Mouse (Mus musculus): ENCODE measurements around the gene Prrt1. TPM values are rescaled to one million over a fixed set of nuclear protein-coding genes. Genes with fewer than 3 reads are reported as not detected.

Gene Prrt1
- polyA plus RNA-seq, 1 experiment, result not detected

DNA sequence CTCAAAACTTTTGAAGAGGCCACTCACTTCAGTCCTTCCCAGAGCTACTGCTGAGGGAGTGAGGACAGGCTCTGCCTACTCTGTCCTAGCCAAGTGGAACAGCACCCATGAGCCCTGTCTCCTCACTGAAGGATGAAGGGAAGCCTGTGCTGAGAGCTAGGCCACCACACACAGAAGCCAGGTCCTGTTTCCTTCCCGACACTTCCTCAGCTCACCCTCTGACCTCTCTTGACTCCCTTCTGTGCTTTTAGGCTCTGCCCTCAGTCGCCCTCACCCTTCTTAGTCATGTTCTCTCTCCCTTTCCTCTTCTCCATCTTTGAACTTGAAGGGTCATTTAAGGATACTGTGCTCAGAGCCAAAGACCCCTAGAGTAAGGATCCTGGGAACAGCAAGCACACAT, 27.9 kb downstream of the Prrt1 start:
- no peak for TF ChIP-seq CTCF (IDR thresholded peaks at IDR 0.05; ENCODE audit: insufficient read depth, low read depth, low read length)
- no peak for TF ChIP-seq POLR2A (IDR thresholded peaks at IDR 0.05; ENCODE audit: insufficient read depth, low read depth, low read length)
- Histone ChIP-seq H3K4me3 (ENCODE audit: insufficient read depth, low read depth, low read length) (no peak overlapping the region), H3K4me1 (ENCODE audit: control insufficient read depth, insufficient read depth, low read length) (peaks cover 36% of the 10 kb centered on the region), H3K27ac (ENCODE audit: insufficient read depth, low read depth, low read length) (no peak overlapping the region)
- 44% methylated on average over 2 of the region's 2 CpGs for WGBS

GRCm38 (mm10) chr17:34658145-34658544, 28.8 kb downstream of the Prrt1 start:
- WGBS, result 82% methylated on average over 2 of the region's 2 CpGs

GRCm38 (mm10) chr17:34658591-34658990, 29.3 kb downstream of the Prrt1 start:
- H3K27ac ChIP-seq (ENCODE audit: insufficient read depth, low read depth, low read length), result no peak overlapping the region
- WGBS, result 74% methylated on average over 3 of the region's 3 CpGs
- TF ChIP-seq CTCF (IDR thresholded peaks at IDR 0.05; ENCODE audit: insufficient read depth, low read depth, low read length) (no peak), POLR2A (IDR thresholded peaks at IDR 0.05; ENCODE audit: insufficient read depth, low read depth, low read length) (no peak)
- peaks cover 36% of the 10 kb centered on the region for H3K4me1 ChIP-seq (ENCODE audit: control insufficient read depth, insufficient read depth, low read length)
- no peak overlapping the region for H3K4me3 ChIP-seq (ENCODE audit: insufficient read depth, low read depth, low read length)

More at GRCm38 (mm10) chr17:34658145-34658544, 28.8 kb downstream of the Prrt1 start:
- Histone ChIP-seq H3K4me1 (ENCODE audit: control insufficient read depth, insufficient read depth, low read length) (peaks cover 36% of the 10 kb centered on the region), H3K4me3 (ENCODE audit: insufficient read depth, low read depth, low read length) (no peak overlapping the region), H3K27ac (ENCODE audit: insufficient read depth, low read depth, low read length) (no peak overlapping the region)
- TF ChIP-seq POLR2A (IDR thresholded peaks at IDR 0.05; ENCODE audit: insufficient read depth, low read depth, low read length), result no peak
- TF ChIP-seq CTCF (IDR thresholded peaks at IDR 0.05; ENCODE audit: insufficient read depth, low read depth, low read length), result no peak

- H3K4me3 ChIP-seq (ENCODE audit: insufficient read depth, low read depth, low read length), result no peak overlapping the region
- peaks cover 36% of the 10 kb centered on the region for H3K4me1 ChIP-seq (ENCODE audit: control insufficient read depth, insufficient read depth, low read length)
- 57% methylated on average over 12 of the region's 12 CpGs for WGBS
- TF ChIP-seq CTCF (IDR thresholded peaks at IDR 0.05; ENCODE audit: insufficient read depth, low read depth, low read length) (no peak), POLR2A (IDR thresholded peaks at IDR 0.05; ENCODE audit: insufficient read depth, low read depth, low read length) (no peak)
- no peak overlapping the region for H3K27ac ChIP-seq (ENCODE audit: insufficient read depth, low read depth, low read length)
Observed at GRCm38 (mm10) chr17:34659181-34659896, 30.0 kb downstream of the Prrt1 start.

GRCm38 (mm10) chr17:34659897-34660214, 30.5 kb downstream of the Prrt1 start:
- no peak for TF ChIP-seq CTCF (IDR thresholded peaks at IDR 0.05; ENCODE audit: insufficient read depth, low read depth, low read length)
- TF ChIP-seq POLR2A (IDR thresholded peaks at IDR 0.05; ENCODE audit: insufficient read depth, low read depth, low read length), result no peak
- Histone ChIP-seq H3K4me1 (ENCODE audit: control insufficient read depth, insufficient read depth, low read length) (peaks cover 36% of the 10 kb centered on the region), H3K4me3 (ENCODE audit: insufficient read depth, low read depth, low read length) (no peak overlapping the region), H3K27ac (ENCODE audit: insufficient read depth, low read depth, low read length) (no peak overlapping the region)
- WGBS, result 48% methylated on average over 3 of the region's 3 CpGs

- TF ChIP-seq CTCF (IDR thresholded peaks at IDR 0.05; ENCODE audit: insufficient read depth, low read depth, low read length), result no peak
- TF ChIP-seq POLR2A (IDR thresholded peaks at IDR 0.05; ENCODE audit: insufficient read depth, low read depth, low read length), result no peak
- no peak overlapping the region for H3K4me3 ChIP-seq (ENCODE audit: insufficient read depth, low read depth, low read length)
- 36% methylated on average over 11 of the region's 11 CpGs for WGBS
- H3K4me1 ChIP-seq (ENCODE audit: control insufficient read depth, insufficient read depth, low read length), result peaks cover 32% of the 10 kb centered on the region
- H3K27ac ChIP-seq (ENCODE audit: insufficient read depth, low read depth, low read length), result no peak overlapping the region
Observed at GRCm38 (mm10) chr17:34660259-34660820, 31.0 kb downstream of the Prrt1 start.

- peak overlapping the region; percentile 20 for H3K4me3 ChIP-seq (ENCODE audit: insufficient read depth, low read depth, low read length)
- H3K4me1 ChIP-seq (ENCODE audit: control insufficient read depth, insufficient read depth, low read length), result peaks cover 24% of the 10 kb centered on the region
- H3K27ac ChIP-seq (ENCODE audit: insufficient read depth, low read depth, low read length), result no peak overlapping the region
- WGBS, result 5% methylated on average over 19 of the region's 19 CpGs
- no peak for TF ChIP-seq POLR2A (IDR thresholded peaks at IDR 0.05; ENCODE audit: insufficient read depth, low read depth, low read length)
- no peak for TF ChIP-seq CTCF (IDR thresholded peaks at IDR 0.05; ENCODE audit: insufficient read depth, low read depth, low read length)
Observed at GRCm38 (mm10) chr17:34661121-34661591, 31.8 kb downstream of the Prrt1 start.

DNA sequence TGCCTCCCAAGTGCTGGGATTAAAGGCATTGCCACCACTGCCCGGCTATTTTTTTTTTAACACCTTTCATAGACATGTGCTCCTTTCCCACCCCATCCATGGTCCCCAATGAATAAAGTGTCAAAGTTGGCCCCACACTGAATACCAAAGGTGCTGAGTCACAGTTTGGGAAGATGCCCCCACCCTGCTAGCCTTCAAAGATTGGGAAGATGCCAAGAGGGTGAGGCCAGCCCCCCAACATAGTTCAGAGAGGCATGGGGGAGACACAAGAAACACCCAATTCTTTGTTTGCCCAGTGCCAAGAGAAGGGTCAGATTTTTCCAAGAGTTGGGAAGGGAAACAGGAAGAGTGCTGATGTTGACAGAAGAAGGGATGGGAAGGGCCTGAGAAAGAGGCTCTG, 33.1 kb downstream of the Prrt1 start:
- no peak for TF ChIP-seq CTCF (IDR thresholded peaks at IDR 0.05; ENCODE audit: insufficient read depth, low read depth, low read length)
- TF ChIP-seq POLR2A (IDR thresholded peaks at IDR 0.05; ENCODE audit: insufficient read depth, low read depth, low read length), result no peak
- H3K4me1 ChIP-seq (ENCODE audit: control insufficient read depth, insufficient read depth, low read length), result peaks cover 12% of the 10 kb centered on the region
- WGBS, result 77% methylated on average over 1 of the region's 1 CpGs
- H3K4me3 ChIP-seq (ENCODE audit: insufficient read depth, low read depth, low read length), result no peak overlapping the region
- no peak overlapping the region for H3K27ac ChIP-seq (ENCODE audit: insufficient read depth, low read depth, low read length)

DNA sequence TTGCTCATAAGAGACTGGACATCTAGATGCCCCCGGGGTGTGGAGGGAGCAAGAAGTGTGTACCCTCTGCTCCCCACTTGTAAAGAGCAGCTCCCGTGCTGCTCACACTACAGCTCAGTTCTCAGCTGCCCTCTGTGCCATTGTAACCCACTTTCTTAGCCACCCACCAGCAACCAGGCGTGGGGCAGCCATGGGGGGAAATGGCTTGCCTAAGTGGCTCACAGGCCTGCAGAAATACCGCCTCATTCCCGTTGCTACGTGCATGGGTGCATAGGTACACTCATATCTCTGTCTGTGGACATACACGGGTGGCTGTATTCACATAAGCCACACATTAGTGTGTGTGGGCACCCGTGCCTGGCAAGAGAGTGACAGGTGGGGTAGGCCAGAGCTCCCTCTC, 33.6 kb downstream of the Prrt1 start:
- WGBS, result 88% methylated on average over 8 of the region's 8 CpGs
- Histone ChIP-seq H3K27ac (ENCODE audit: insufficient read depth, low read depth, low read length) (no peak overlapping the region), H3K4me1 (ENCODE audit: control insufficient read depth, insufficient read depth, low read length) (peaks cover 10% of the 10 kb centered on the region), H3K4me3 (ENCODE audit: insufficient read depth, low read depth, low read length) (no peak overlapping the region)
- TF ChIP-seq CTCF (IDR thresholded peaks at IDR 0.05; ENCODE audit: insufficient read depth, low read depth, low read length), result no peak
- no peak for TF ChIP-seq POLR2A (IDR thresholded peaks at IDR 0.05; ENCODE audit: insufficient read depth, low read depth, low read length)

Measured in olfactory bulb, adult 2 months (tissue).